Mouse (Mus musculus) right cerebral cortex, postnatal 36 days (tissue): ENCODE measurements at regions not wholly inside any gene's neighbourhood (a gene's known extent, or its start where the extent isn't known, plus 50 kb on each side); places are given as distances from the start of the nearest gene placed in this dataset.

Experiments used
- DNase-seq, 2 experiments: peaks; one replicate each; pipeline ENCODE4 v3.0.0; 2022; ENCODE audit warnings: low spot score in 2 of 2, mixed read lengths in 1 of 2

DNA sequence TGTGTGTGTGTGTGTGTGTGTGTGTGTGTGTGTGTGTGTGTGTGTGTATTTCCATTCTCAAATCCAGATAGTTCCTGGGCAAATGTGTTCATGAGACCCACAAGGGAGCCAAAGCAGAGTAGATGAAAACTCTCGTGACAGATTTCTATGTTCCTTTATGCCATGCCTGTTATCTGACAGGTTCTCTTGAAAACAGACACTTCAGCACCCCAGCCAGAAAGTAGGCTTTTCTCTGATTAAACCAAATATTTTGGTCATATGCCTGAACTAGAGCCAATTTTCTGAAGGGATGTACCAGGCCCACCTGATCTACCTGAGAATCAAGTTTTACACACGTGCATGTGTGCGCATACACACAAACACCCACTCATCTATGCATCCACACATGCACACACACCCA is 95.5 kb downstream of the Psat1 start:
- DNase-seq, result no peak

DNA sequence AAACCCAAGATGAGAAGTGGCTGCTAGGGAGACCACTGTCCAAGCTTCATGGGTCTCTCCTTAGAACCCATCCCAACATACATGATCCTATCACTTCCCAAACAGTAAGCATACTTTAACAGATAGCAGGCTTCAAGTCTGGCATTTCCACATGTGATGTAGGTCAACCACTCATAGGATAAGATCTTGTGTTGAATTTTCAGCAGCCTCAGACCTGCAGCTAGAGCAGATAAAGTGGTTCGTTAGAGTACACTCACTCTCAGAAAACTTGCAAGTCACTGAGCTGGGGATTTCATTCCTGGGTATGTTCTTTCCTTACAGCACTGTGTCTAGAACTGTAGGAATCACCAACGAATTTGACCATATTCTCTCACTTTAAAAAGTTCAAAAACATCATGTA is 96.4 kb downstream of the Psat1 start:
- no peak for DNase-seq

GRCm38 (mm10) chr19:15849235-15849634 is 97.9 kb downstream of the Psat1 start:
- no peak for DNase-seq

- DNase-seq, result no peak
Observed at GRCm38 (mm10) chr19:15838327-15838726, 108.8 kb downstream of the Psat1 start.

DNA sequence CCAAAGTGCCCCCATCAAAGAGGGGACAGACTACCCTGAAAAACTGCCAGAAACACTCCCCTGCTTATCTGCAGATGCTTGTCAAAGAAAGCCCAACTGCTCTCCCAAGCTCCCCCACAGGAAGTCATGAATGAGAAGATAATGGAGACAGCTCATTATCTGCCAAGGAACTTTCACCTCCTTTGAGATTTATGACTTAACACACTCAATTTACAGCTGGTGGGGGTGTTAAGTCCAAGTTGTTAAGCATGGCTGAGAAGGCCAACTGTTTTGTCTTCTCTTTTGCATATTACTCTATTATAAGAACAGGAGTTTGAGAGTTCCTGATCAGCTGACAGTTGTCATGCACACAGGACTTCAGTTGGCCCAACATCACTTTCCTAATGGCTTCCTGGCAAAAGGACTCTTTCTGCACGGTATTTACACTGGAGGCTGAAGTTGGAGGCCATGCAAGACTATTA is 109.4 kb downstream of the Psat1 start:
- no peak for DNase-seq

- no peak for DNase-seq
Observed at GRCm38 (mm10) chr19:15836956-15837714, 110.0 kb downstream of the Psat1 start.

DNA sequence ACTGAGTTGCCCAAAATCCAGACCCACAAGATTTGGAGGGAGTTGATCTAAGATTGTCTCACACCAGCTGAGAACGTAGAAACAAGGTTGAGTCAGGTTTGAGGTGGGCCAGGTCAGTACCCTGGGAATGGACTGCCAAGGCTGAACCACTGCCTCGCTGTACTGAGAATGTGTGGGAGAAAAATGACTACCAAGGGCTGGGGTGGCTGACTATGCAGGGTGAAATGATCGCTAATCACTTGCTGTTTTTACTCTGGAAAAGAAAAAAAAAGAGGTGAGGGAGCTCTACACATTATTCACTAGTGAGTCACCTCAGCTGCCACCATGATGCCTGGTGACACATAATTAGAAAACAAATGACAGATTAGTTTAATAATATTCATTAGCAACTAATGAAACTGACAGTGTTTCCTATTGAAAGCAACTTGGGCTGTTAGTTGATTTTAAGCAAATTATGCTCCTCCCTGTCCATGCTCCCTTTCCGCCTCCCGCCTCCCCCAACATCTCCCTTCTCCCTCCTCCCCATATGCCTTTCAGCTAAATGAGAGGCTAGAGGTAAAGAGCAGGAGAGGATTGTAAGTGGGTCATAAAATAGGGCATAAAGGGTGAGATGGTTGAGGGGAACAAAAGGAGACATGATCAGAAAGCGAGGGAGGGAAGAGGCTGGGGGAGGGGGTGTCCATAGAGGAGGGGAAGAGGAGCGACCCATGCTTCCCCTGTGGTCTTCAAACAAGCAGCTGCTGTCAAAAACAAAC is 110.8 kb downstream of the Psat1 start:
- no peak for DNase-seq

GRCm38 (mm10) chr19:15830385-15830784 is 116.8 kb downstream of the Psat1 start:
- no peak for DNase-seq

DNA sequence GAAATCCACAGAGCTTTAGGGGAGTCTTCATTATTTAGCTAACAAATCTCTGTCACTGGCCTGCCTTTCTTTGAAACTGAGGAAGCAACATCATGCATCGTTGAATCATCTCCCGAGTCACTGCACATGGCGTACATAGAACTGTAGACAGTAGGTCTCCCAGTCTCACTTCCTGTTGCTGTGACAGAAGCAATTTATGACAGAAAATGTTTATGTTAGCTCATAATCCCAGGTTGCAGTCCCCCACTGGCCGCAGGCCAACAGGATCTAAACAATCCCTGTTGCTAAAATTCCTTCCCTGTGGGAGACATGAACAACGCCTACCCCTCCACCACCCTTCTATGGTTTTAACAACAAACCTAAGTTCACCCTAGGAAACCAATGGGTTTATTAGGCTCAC is 118.0 kb downstream of the Psat1 start:
- DNase-seq, result no peak

DNA sequence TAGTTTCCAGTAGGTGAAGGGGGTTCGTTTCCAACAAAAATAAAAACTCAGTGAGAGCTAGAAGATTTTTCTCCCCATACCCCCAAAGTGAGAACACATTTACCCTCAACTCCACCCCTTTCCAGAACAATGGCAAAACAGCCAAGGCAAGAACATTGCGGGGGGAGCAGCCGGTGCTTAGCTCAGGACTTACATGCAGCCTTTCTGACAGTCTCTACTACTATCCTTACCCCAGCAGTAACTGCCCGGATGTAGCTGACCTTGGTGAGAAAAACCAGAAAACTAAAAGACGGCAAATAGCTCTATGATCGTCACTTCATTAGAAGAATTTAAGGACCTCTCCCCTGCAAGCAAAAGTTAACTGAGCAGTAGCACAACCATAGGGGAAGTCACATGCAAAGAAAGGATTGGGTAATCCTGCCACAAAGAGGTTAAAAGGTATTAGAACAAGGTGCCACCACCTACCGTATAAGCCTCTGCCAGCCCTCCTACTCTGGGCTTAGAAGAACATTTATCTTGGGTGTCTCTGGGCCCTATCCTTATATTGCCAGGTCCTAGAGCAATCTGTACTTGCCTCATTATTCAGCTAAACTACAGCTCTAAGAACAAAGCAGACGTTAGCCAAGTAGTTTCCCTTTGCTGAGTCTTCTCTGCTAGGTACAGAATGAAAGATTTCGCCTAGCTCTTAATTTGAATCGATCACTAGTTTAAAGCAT is 119.0 kb downstream of the Psat1 start:
- DNase-seq, result no peak

DNA sequence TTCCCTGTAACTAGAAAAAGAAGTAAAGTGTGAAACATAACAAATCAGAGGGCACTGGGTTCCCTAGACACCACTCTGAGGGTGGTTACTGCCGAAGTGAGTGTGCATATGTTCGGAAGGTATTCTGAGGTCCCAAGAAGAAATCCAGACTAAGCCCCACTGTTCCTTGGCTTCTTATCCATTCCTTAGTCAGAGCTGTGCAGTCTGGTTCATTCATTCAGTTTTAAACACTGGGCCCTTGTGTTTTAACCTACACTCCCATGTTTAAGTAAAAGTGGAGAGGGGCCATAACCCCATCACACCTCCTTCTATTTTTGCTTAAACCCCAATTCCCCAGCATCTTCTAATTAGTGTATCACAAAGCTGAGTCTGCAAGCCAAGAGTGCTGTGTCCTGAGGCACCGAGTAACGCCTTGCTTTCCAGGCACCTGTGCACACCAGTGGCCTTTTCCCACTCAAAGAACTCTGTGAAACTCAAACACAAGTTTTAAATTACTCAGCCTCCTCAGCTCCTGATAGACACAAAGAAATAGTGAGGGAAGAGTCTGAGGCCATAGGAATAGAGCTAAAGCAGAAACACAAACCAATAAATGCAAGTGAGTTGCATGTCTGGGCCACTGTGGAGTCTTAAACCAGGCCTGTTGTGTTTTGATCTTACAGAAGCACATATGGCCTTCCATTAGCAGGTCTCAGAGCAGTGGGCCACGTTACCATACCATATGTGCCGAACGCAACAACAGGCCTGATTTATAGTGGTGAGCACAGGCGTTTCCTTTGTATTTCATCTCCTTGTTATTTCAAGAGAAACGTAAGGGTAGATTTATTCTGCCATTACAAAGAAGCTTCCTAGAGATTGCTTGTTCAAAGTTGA is 119.8 kb downstream of the Psat1 start:
- no peak for DNase-seq

- DNase-seq, result no peak
Observed at GRCm38 (mm10) chr19:15823688-15824371, 123.3 kb downstream of the Psat1 start.

DNA sequence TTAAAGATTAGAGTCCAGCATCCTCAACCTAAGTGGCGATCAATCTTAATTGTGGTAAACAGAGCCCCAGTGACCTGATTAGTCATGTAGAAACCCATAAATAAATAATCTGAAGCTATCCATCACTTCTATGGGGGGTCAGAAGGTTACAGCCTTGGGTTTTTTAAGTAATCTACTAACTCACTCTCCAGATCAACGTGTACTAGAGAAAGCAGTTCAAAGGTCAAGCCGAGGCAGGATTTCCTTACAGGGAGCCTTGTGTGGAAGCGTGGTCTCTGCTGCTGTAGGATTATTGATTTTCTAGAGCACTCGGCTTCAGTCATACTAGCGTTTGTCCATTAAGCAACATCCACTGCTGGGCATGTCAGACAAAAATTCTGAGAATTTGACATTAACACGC is 127.1 kb downstream of the Psat1 start:
- no peak for DNase-seq

GRCm38 (mm10) chr19:15815166-15815565 is 132.0 kb downstream of the Psat1 start:
- DNase-seq, result no peak

GRCm38 (mm10) chr19:15809008-15809407 is 138.1 kb downstream of the Psat1 start:
- no peak for DNase-seq

DNA sequence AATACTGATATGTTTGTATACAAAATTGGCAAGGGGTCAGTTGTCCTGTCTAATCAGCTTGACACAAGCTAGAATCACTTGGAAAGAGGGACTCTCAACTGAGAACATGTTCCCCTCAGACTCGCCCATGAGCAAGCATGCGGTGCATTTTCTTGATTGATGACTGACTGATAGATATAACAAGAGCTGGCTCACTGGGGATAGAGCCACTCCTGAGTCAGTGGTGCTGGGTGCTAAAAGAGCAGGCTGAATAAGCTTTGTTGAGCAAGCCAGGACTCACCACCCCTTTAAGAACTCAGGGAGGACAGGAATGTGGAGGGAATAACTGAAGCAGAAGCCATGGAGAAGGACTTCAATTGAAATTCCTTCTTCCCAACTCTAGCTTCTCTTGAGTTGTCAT is 139.5 kb downstream of the Psat1 start:
- no peak for DNase-seq

DNA sequence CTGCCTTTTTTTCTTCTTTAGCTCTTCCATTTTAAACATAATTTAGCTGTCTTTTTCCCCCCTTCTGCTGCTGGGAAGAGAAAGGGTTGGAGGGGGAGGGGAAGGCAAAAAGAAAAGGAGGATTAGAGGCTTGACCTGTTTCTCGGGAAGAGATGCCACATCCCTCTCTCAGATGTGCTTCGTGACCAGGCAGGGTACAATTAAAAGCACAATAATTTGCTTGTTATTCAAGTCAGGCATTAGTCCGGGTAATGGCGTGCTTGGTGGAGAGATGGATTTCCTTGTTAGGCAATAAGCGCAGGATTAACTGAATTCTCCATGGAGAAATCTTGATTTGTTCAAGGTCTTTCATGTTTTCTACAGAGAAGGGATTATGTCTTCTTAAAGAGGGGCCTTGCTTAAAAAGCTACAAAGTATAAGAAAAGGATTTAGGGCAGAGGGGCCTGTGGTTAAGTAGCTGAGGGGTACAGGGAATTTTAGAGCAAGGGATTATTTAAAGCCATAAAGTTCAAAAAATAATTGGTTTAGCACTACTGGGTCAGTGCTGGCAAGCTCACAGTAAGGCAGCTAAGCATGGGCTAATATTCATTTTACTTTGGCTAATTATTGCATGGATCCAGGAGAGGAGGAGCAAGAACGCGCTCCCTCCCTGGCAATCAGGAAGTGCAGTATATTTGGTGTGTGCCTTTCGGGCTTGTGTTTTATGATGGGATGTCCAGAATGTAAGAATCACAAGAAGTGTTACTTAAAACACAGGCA is 143.8 kb downstream of the Psat1 start:
- no peak for DNase-seq

- DNase-seq, result no peak
Observed at GRCm38 (mm10) chr19:15802641-15803040, 144.5 kb downstream of the Psat1 start.

- peak; percentile 71 to 84 for DNase-seq
Observed at GRCm38 (mm10) chr19:15801811-15802486, 145.2 kb downstream of the Psat1 start.
